Mouse (Mus musculus): ENCODE results near the gene Rhpn2.

Rhpn2 gene

GRCm38 (mm10) chr7:35349022-35349421 lies 15.1 kb downstream of the Rhpn2 start:
- DNase-seq: no peak

- DNase-seq: peak; percentile 47 to 70
These were observed 16.1 kb downstream of the Rhpn2 start for GRCm38 (mm10) chr7:35349886-35350684.

GRCm38 (mm10) chr7:35351155-35351554 lies 17.2 kb downstream of the Rhpn2 start:
- DNase-seq: no peak

GRCm38 (mm10) chr7:35353306-35353705 lies 19.3 kb downstream of the Rhpn2 start:
- DNase-seq: no peak

GRCm38 (mm10) chr7:35355303-35355872 lies 21.4 kb downstream of the Rhpn2 start:
- peak; percentile 57 to 64 for DNase-seq

GRCm38 (mm10) chr7:35357621-35358020 lies 23.7 kb downstream of the Rhpn2 start:
- no peak for DNase-seq

GRCm38 (mm10) chr7:35362253-35362652 lies 28.3 kb downstream of the Rhpn2 start:
- DNase-seq: no peak

- peak in 1 of 2 experiments; percentile 52 for DNase-seq
These were observed 28.9 kb downstream of the Rhpn2 start for GRCm38 (mm10) chr7:35362868-35363267.

GRCm38 (mm10) chr7:35365161-35365910 lies 31.4 kb downstream of the Rhpn2 start:
- peak; percentile 45 to 62 for DNase-seq

GRCm38 (mm10) chr7:35371096-35371495 lies 37.1 kb downstream of the Rhpn2 start:
- DNase-seq: no peak

GRCm38 (mm10) chr7:35372483-35373017 lies 38.6 kb downstream of the Rhpn2 start:
- DNase-seq: peak in 1 of 2 experiments; percentile 40

GRCm38 (mm10) chr7:35373146-35373989 lies 39.4 kb downstream of the Rhpn2 start:
- peak; percentile 58 to 77 for DNase-seq

- DNase-seq: peak; percentile 29 to 52
These were observed 40.3 kb downstream of the Rhpn2 start for GRCm38 (mm10) chr7:35374265-35374664.

- peak; percentile 47 to 71 for DNase-seq
These were observed 42.7 kb downstream of the Rhpn2 start for GRCm38 (mm10) chr7:35376623-35377022.

- DNase-seq: no peak
These were observed 45.6 kb downstream of the Rhpn2 start for GRCm38 (mm10) chr7:35379492-35380119.

GRCm38 (mm10) chr7:35380351-35380750 lies 46.4 kb downstream of the Rhpn2 start:
- no peak for DNase-seq

- DNase-seq: no peak
These were observed 47.9 kb downstream of the Rhpn2 start for GRCm38 (mm10) chr7:35381861-35382260.

GRCm38 (mm10) chr7:35382706-35383353 lies 48.9 kb downstream of the Rhpn2 start:
- DNase-seq: peak in 1 of 2 experiments; percentile 36

GRCm38 (mm10) chr7:35386525-35386952 lies 52.6 kb downstream of the Rhpn2 start:
- peak; percentile 36 to 49 for DNase-seq

- DNase-seq: no peak
These were observed 54.7 kb downstream of the Rhpn2 start for GRCm38 (mm10) chr7:35388694-35389093.

GRCm38 (mm10) chr7:35392935-35393334 lies 59.0 kb downstream of the Rhpn2 start:
- peak in 1 of 2 experiments; percentile 41 for DNase-seq

All from kidney, adult 8-10 months (tissue).